Mouse (Mus musculus): ENCODE data around the gene Dpf1. TPM values are rescaled to one million over a fixed set of nuclear protein-coding genes. Genes with fewer than 3 reads are reported as not detected.

Dpf1 gene
- 12.8 and 13.7 TPM in 2 replicates for polyA plus RNA-seq (2015; fragmentation: Nextera tagmentation; extraction: Ambion mirVana)

DNA sequence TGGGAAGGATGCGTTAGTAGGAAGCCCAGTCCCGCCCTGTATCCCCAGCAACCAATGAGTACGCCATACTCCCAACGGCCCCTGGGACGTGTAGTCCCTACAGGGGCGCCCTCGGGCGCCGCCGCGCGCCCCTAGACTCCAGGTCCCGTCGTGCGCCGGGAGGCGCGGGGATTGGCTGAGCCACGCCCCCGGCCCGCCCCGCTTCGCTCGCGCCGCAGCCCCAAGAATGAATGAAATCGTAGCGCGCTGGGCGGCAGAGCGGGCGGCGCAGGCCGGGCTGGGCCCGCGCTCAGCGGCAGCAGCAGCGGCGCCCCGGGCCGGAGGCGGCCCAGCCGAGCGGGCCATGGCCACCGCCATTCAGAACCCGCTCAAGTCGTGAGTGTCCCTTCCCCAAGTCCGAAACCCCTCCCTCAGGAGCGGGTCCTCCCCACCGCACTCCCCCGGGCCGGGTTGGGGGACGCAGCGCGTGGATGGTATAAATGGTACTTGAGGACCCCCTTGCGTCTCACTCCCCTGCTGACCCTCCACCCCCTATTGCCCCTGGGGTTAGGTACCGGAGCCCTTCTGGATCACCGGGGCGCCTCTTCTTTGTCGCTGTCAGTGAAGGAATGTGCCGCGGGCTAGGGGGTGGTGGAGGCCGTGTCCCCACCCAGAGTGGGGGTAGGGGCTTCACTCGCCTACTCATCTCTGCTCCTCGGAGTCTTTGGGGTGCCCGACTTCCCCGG is at the start of gene Dpf1:
TSS of gene Dpf1 (plus strand) at position 214 of the 725 bp plus-strand sequence.
- H3K9me3 ChIP-seq = no peaks in the 10 kb centered on the region
- under 1% methylated on average over 59 of the region's 67 CpGs for WGBS
- peak; percentile 87 for ATAC-seq (ENCODE audit: borderline replicate concordance, extremely low read depth, low FRiP score, low TSS enrichment)
- peaks cover 49% of the 10 kb centered on the region for H3K4me1 ChIP-seq
- no peaks in the 10 kb centered on the region for H3K36me3 ChIP-seq
- H3K27ac ChIP-seq = no peak within 1 kb of the TSS
- peak within 1 kb of the TSS; percentile 49 for H3K4me3 ChIP-seq
- H3K9ac ChIP-seq = peak within 1 kb of the TSS; percentile 36
- H3K27me3 ChIP-seq = peaks cover 22% of the 10 kb centered on the region
- H3K4me2 ChIP-seq = peak within 1 kb of the TSS; percentile 89

DNA sequence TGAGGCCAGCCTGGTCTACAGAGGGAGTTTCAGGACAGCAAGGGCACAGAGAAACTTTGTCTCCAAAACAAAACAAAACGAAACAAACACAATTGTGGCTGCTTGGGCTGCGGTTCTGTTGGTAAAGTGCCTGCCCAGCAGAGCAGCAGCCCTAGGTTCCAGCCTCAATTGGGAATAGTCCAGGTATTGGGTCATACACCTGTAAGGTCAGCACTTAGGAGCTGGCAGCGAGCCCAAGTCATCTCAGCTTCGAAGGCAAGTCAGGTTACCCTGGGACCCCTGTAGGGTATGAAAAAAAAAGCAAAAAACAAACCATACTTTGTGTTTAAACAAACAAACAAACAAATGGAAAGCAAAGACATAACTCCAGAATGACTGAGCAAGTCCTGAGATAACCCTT is 47.9 kb upstream of the Dpf1 start:
- ATAC-seq (ENCODE audit: borderline replicate concordance, extremely low read depth, low FRiP score, low TSS enrichment) = no peak
- H3K9ac ChIP-seq = no peak overlapping the region
- H3K27ac ChIP-seq = no peak overlapping the region
- no peak overlapping the region for H3K4me2 ChIP-seq
- H3K4me3 ChIP-seq = no peak overlapping the region
- H3K36me3 ChIP-seq = 0 out of 2 replicates have a peak, but pooled peaks cover 7% of the 10 kb centered on the region
- H3K9me3 ChIP-seq = no peaks in the 10 kb centered on the region
- WGBS = 74% methylated on average over 4 of the region's 4 CpGs
- no peaks in the 10 kb centered on the region for H3K27me3 ChIP-seq
- H3K4me1 ChIP-seq = peaks cover 26% of the 10 kb centered on the region

DNA sequence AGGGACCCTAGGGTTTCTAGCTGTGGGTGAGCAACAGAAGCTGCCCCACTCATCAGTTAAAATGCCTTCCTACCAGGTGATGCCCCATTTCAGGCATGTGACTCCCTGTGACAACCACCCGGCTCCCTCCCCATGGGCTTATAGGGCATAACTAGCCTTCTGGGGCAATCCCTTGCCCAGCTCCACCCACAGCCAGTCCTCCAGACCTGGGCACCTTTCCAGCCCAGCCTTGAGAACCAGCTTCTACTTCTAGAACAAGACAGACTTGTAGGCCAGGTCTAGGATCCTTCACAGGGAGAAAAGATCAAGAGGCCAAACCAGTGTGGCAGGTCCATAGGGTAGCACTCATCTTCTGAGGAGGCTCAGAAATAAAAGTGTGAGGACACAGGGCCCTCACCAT is 46.4 kb upstream of the Dpf1 start:
- 90% methylated on average over 1 of the region's 1 CpGs for WGBS

DNA sequence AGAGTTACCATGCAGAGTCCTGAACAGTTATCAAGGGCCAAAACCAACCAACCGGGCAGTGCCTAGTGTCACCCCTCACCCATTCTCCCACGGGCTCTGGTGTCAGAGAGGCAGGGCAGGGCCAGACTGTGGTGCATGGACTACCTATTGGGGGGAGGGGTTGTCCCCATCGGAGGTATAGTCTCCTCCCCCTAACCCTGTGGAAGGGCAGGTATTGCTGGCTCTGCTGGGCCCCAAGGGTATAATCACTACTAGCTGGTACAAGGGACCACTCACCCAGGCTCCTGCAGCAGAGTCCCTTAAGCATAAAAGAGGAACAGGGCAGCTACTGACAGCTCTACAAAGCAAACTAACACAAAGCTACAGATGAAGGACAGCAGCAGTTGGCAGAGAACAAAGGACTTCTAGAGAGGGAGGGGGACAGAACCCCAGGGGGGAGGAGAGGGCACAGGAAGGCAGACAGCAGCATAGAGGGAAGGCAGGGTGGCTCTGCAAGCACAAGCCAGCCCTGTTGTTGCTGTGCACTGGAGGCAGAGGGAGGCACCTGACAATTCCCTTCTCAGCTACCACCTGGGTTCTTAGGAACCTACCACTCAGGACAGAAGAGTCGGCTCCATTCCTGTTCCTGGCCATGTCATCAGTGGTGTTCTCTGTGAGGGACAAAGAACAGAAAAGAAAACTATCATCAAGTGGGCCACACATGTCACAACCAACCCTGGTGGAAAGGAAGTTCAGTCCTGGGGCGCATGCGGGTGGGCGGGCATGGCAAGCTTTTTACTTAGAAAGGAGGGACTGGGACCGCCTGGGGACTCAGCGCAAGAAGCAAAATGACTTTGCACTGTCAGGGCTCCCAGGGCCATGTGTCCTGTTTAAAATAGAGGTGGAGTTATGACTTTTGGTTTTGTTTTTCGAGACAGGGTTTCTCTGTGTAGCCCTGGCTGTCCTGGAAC is 43.7 kb upstream of the Dpf1 start:
- WGBS = 77% methylated on average over 10 of the region's 10 CpGs

More for the DNA sequence above, 46.4 kb upstream of the Dpf1 start:
- Histone ChIP-seq H3K36me3 (0 out of 2 replicates have a peak, but pooled peaks cover 7% of the 10 kb centered on the region), H3K4me2 (no peak overlapping the region), H3K27ac (peak overlapping the region; percentile 58), H3K9ac (no peak overlapping the region; the same call in 1 of the 2 replicates), H3K27me3 (no peaks in the 10 kb centered on the region), H3K4me3 (no peak overlapping the region), H3K4me1 (peaks cover 26% of the 10 kb centered on the region), H3K9me3 (no peaks in the 10 kb centered on the region)
- ATAC-seq (ENCODE audit: borderline replicate concordance, extremely low read depth, low FRiP score, low TSS enrichment) = no peak

DNA sequence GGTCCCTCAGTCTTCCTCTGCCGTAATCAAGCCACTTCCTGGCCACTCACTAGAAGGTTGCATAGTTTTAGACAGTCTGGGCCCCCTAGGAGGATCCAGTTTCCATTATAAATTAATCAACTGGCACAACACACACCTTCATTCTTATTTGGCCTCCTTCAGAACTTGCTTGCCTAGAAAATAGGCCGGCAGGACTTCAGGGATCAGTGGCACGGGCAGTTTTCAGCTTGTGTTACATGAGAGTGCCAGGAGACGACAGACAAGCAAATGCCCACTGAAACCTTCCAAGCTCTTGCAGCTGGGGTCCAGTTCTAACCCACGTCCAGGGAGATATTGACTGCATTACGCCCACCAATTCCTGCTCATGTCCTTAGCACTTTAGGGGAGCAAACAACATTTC is 41.6 kb upstream of the Dpf1 start:
- Histone ChIP-seq H3K4me1 (peaks cover 20% of the 10 kb centered on the region), H3K4me2 (no peak overlapping the region), H3K36me3 (no peaks in the 10 kb centered on the region), H3K4me3 (no peak overlapping the region), H3K27ac (no peak overlapping the region), H3K9me3 (no peaks in the 10 kb centered on the region), H3K9ac (no peak overlapping the region), H3K27me3 (no peaks in the 10 kb centered on the region)
- no peak for ATAC-seq (ENCODE audit: borderline replicate concordance, extremely low read depth, low FRiP score, low TSS enrichment)
- WGBS = 48% methylated on average over 6 of the region's 6 CpGs

More for the DNA sequence above, 43.7 kb upstream of the Dpf1 start:
- no peaks in the 10 kb centered on the region for H3K9me3 ChIP-seq
- H3K4me2 ChIP-seq = no peak overlapping the region
- no peaks in the 10 kb centered on the region for H3K27me3 ChIP-seq
- H3K4me3 ChIP-seq = no peak overlapping the region
- no peak overlapping the region for H3K9ac ChIP-seq
- no peak for ATAC-seq (ENCODE audit: borderline replicate concordance, extremely low read depth, low FRiP score, low TSS enrichment)
- 0 out of 2 replicates have a peak, but pooled peaks cover 7% of the 10 kb centered on the region for H3K36me3 ChIP-seq
- peaks cover 29% of the 10 kb centered on the region for H3K4me1 ChIP-seq
- H3K27ac ChIP-seq = no peak overlapping the region

DNA sequence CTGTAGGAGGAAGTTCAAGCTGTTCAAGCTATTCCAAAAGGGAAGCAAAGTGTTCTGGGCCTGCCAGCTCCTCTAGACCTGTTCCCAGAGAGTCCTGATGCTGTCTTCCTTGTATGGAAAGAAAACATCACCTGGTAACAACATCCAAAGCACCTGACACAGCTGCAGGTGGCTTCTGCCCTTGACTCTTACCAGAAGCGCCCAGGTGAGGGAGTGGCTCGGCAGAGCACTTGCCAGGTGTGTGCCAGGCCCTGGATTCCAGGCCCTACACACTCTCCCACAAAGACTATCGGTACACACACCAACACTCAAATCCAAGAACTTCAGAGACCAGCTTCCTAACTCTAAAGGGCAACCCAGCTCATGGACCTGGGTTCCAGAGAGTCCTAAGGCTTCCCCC is 39.9 kb upstream of the Dpf1 start:
- no peaks in the 10 kb centered on the region for H3K27me3 ChIP-seq
- H3K27ac ChIP-seq = no peak overlapping the region
- 0 out of 2 replicates have a peak, but pooled peaks cover 6% of the 10 kb centered on the region for H3K4me1 ChIP-seq
- H3K36me3 ChIP-seq = no peaks in the 10 kb centered on the region
- no peak overlapping the region for H3K9ac ChIP-seq
- H3K4me3 ChIP-seq = no peak overlapping the region
- H3K9me3 ChIP-seq = no peaks in the 10 kb centered on the region
- no peak overlapping the region for H3K4me2 ChIP-seq
- no peak for ATAC-seq (ENCODE audit: borderline replicate concordance, extremely low read depth, low FRiP score, low TSS enrichment)
- WGBS = 64% methylated on average over 3 of the region's 3 CpGs

DNA sequence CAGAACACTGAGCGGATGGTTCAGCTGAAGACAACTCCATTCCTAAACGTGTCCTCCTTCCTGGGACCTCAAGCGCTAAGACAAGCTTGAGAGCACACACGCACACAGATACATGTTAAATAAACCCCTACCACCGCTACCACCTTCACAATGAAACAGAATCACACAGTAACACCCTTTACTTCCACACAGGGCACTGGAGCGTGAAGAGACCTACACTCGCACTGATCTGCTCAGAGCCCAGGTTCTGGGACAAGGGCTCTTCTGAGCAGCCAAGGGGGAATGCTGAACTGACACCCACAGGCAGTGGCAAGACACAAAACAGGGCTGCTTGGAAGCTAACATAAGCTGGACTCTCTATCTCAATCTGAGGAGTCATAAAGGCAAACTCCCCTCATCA is 38.1 kb upstream of the Dpf1 start:
- Histone ChIP-seq H3K27me3 (no peaks in the 10 kb centered on the region), H3K4me1 (0 out of 2 replicates have a peak, but pooled peaks cover 8% of the 10 kb centered on the region), H3K9ac (no peak overlapping the region), H3K4me2 (no peak overlapping the region), H3K27ac (no peak overlapping the region), H3K4me3 (no peak overlapping the region), H3K36me3 (no peaks in the 10 kb centered on the region), H3K9me3 (no peaks in the 10 kb centered on the region)
- ATAC-seq (ENCODE audit: borderline replicate concordance, extremely low read depth, low FRiP score, low TSS enrichment) = no peak
- 71% methylated on average over 7 of the region's 7 CpGs for WGBS

DNA sequence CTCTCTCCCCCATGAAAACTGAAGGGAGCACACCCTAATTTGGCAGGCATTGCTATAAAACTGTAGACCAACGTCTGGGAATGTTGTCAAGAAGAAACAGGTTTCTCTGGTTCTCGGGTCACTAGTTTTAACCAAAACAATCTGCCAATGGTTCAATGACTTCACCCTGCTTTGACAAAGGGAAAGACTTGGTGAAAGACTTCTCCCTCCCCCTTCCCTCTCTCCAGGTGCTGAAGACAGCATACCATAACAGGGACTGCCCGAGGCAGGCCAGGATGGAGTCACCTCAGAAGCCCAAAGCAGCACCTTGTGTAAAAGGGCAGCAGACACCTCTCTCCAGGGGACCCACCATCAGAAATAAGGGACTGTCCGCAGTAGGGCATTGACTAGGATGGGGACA is 36.8 kb upstream of the Dpf1 start:
- Histone ChIP-seq H3K27me3 (no peaks in the 10 kb centered on the region), H3K27ac (no peak overlapping the region), H3K4me2 (no peak overlapping the region), H3K9me3 (no peaks in the 10 kb centered on the region), H3K36me3 (no peaks in the 10 kb centered on the region), H3K4me3 (no peak overlapping the region), H3K9ac (no peak overlapping the region), H3K4me1 (peaks cover 21% of the 10 kb centered on the region)
- peak; percentile 39; the same call in 1 of the 2 replicates for ATAC-seq (ENCODE audit: borderline replicate concordance, extremely low read depth, low FRiP score, low TSS enrichment)
- WGBS = 49% methylated on average over 4 of the region's 4 CpGs

DNA sequence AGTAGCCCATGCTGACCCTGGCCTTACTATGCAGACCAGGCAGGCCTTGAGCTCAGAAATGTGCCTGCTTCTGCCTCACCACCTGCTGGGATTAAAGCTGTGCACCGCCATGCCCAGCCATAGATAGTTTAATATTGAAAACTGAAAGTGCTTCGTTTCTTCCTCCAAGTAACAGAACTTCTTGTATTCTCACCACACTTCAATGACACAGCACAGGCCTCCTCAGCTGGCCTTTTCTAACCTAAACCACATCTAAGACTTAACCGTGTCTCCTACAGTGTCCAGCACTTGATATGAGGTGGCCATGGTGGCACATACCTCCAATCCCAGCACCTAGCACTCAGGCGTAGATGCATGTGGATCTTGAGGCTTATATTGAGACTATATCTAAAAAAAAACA is 33.3 kb upstream of the Dpf1 start:
- no peak overlapping the region for H3K4me3 ChIP-seq
- WGBS = 87% methylated on average over 4 of the region's 4 CpGs
- ATAC-seq (ENCODE audit: borderline replicate concordance, extremely low read depth, low FRiP score, low TSS enrichment) = no peak

DNA sequence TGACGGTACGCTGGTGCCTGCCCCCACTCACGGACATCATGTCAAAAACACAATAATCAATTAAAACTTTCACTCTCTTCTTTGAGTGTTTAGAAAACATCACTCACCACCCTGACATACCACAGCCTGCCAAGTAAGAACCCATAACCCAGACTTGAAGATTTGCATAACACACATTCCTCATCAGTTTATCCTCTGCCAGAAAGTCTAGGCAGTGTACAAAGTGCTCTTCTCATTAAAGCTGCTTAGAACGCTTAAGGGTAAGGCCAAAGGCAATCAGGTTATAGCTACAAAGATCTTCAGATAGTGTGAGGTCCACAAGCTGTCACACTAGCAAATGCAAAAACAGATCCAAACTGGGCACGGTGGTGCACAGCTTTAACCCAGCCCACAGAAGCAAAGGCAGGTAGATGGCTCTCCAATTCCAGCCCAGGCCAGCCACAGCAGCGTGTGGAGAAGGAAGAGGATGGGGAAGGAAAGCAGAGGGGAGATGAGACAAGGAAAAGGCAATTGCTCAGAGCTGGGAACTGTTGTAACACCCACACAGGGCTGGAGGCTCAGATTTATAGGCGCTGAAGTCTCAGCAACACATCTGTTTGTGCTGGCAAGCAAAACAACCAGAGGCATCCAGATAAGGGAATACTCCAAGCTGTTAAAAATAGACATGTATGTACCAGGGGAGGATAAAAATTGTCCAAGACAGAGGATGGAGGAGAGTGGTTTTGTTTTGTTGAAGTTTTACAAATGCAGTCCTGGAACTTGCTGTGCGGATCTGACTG is 31.9 kb upstream of the Dpf1 start:
- peak overlapping the region; percentile 65 for H3K27ac ChIP-seq
- peak; percentile 56; the same call in 1 of the 2 replicates for ATAC-seq (ENCODE audit: borderline replicate concordance, extremely low read depth, low FRiP score, low TSS enrichment)
- H3K27me3 ChIP-seq = no peaks in the 10 kb centered on the region
- 38% methylated on average over 8 of the region's 8 CpGs for WGBS
- H3K9me3 ChIP-seq = no peaks in the 10 kb centered on the region
- H3K4me3 ChIP-seq = no peak overlapping the region
- H3K36me3 ChIP-seq = no peaks in the 10 kb centered on the region
- H3K4me2 ChIP-seq = no peak overlapping the region
- peaks cover 27% of the 10 kb centered on the region for H3K4me1 ChIP-seq
- H3K9ac ChIP-seq = no peak overlapping the region

More for the DNA sequence above, 33.3 kb upstream of the Dpf1 start:
- Histone ChIP-seq H3K36me3 (no peaks in the 10 kb centered on the region), H3K27me3 (no peaks in the 10 kb centered on the region), H3K27ac (no peak overlapping the region), H3K4me1 (peaks cover 25% of the 10 kb centered on the region), H3K9ac (no peak overlapping the region), H3K4me2 (no peak overlapping the region), H3K9me3 (no peaks in the 10 kb centered on the region)

DNA sequence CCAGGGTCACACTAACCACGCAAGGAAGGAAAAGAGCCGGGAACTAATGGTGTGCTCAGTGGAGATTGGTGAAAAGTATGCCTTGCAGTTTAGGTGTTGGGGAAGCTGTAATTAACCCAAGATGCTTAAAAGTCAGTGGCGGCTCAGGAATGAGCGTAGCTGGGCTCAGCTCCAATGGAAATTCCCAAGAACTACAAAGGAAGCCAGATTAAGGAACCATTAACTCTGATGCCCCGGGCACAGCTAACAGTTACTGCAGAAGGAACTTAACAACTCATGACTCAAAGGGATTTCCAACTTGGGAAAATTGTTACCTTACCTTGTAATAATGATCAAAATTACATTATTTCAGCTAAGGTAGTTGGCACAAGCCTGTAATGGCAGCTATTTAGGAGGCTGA is 27.0 kb upstream of the Dpf1 start:
- Histone ChIP-seq H3K36me3 (no peaks in the 10 kb centered on the region), H3K27ac (no peak overlapping the region), H3K27me3 (peaks cover 15% of the 10 kb centered on the region), H3K9ac (no peak overlapping the region), H3K4me3 (no peak overlapping the region), H3K4me2 (no peak overlapping the region), H3K4me1 (peaks cover 22% of the 10 kb centered on the region), H3K9me3 (no peaks in the 10 kb centered on the region)
- 56% methylated on average over 5 of the region's 5 CpGs for WGBS
- no peak for ATAC-seq (ENCODE audit: borderline replicate concordance, extremely low read depth, low FRiP score, low TSS enrichment)

Measured in lung, embryonic 15.5 days (tissue).